Mouse (Mus musculus) spleen, postnatal 4 days (tissue): Measurements from ENCODE around the gene Pih1d1.
A peak's percentile ranks its signal among the peaks of the same experiment; 100 is the strongest.

Experiments
- DNase-seq, 2 experiments: peaks; one replicate each; pipeline ENCODE4 v3.0.0; 2022; ENCODE audit warnings: low spot score in 2 of 2

Gene Pih1d1

DNA sequence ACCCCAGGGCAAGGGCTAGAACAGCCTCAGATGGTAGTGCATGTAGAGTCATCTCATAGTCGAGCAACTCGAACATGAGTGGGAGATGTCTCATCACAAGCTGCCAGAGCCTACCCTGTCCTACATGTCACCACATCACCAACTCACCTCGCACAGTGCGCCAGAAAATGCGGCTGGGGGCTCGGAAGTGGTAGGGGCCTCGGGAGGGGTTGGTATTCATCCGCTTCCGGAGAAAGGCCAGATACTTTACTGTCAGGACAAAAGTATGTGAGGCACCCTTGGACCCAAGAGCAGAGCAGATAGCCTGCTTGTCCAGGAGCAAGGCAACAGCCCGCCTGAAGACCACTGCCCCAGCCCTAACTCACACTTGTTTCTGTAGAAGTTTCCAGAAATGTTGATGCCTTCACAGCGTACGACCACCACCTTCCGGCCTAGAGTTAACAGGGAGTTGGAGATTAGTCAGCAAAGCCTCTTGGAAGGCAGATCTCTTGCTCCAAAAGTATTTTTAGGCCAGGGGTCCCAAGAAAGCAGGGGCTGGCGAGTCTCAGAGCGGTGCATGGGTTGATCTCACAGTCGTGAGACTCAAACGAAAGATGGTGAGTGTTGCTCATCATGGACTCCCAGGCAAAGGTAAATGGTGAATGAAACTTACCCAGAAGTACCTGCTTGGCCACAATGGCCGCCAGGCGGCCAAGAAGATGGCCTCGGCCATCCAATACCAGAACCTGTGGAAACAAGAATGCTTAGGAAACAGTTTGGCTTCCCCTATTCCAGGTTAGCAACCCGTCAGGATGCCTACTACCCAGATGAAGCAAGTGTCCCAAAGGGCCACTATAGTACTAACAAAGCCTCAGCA lies 27.0 kb upstream of the Pih1d1 start:
- peak in 1 of 2 experiments; percentile 64 for DNase-seq

GRCm38 (mm10) chr7:45127700-45128224 lies 26.3 kb upstream of the Pih1d1 start:
- peak in 1 of 2 experiments; percentile 63 for DNase-seq

DNA sequence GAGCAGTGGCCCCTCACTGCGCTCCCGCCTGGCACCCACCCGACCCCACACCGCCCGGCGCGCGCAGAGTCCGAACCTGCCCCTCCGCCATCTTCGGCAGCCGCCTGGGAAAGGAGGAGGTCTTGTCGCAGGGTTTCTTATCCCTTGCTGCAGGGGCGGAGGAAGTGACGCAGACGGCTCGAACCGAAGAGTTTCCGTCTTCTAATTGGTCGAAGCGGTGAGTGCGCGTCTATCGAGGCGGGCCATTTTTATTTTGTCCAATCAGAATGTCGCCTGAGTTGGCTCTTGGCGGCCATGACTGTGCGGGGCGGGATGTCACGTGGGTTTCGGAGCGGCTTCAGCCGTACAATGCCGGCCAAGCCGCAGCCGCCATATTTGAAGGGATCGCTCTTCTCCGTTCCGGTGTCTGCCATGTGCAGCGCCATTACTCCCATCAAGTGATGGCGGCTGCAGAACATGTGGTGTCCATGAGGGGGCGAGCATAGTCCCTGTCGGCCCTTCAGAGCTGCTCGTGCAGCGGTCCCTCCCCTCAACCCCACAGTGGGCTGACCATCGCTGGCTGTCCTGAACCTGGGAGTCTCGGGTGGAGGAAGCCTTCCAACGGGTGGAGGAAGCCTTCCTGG lies 25.4 kb upstream of the Pih1d1 start, which contains the start of gene Rpl13a:
Gene Rpl13a, minus strand, starts transcription at position 138 of the 623 bp plus-strand sequence.
- DNase-seq: peak; percentile 97

DNA sequence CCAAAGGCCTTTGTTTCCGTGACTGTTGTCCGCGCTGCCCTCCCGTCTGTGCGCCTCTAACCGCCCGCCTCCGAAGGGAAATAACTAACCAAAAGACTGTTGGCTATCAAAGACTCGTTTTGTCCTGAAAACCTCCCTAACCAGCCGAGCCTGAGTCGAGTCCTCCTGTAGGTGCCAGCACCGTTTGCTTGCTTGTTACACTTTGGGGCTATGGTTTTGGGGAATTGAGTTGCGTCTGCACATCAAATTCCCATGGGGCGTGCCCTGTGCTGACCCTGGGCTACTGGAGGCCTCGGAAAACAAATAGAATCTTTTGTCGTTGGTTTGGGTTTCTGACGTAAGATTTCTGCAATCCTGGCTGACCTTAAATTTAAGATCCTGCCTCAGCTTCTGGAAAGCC lies 24.8 kb upstream of the Pih1d1 start:
- DNase-seq: no peak

DNA sequence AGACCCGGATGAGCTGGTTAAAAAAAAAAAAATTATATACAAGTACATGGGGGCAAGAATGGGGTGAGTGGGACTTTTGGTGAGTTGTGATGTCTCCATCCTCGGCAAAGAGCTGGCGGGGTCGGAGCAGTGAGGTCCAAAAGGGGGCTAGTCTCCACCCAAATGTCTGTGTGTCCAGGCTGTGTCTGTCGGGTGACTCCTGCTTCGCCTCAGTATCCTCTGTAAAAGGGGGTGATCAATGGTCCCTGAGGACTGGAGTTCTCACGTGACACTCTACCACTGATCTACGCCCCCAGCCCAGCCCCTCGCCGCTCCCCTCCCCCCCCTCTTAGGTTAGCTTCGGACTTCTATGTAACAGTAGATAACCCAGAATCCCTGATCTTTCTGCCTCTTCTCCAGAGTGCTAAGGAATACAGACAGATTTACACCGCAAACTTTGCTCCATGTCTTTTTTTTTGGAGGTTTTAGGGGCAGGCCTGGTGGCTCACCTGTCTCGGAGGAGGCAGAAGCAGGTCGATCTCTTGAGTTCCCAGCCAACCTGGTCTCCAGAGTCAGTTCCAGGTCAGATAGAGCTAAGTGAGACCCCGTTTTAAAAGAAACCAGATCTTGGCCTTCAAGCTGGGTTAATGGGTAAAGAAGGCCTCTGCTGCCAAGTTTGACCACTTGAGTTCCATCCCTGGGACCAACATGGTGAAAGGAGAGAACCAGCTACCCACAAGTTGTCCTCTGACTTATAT lies 24.2 kb upstream of the Pih1d1 start:
- peak in 1 of 2 experiments; percentile 60 for DNase-seq

GRCm38 (mm10) chr7:45131850-45132249 lies 22.3 kb upstream of the Pih1d1 start:
- DNase-seq: no peak

GRCm38 (mm10) chr7:45133446-45134159 lies 20.5 kb upstream of the Pih1d1 start:
- no peak for DNase-seq

GRCm38 (mm10) chr7:45134544-45135026 lies 19.5 kb upstream of the Pih1d1 start:
- peak; percentile 72 to 83 for DNase-seq

DNA sequence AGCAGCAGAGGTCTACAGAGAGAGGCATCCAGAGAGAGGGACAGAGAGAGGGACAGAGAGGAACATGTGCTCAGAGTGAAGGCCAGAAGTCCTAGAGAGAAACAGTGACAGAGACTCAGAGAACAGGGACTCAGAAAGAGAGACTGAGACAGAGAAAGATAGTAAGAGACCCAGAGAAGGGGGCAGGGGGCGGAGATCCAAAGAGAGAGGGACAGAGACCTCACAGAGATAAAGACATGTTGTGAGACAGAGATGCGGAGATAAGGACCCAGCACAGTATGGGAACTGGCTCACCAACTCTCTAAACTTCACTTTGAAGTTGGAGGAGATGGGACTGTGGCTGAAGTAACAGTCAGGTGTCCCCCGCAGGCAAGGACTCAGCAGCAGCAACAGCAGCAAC lies 18.7 kb upstream of the Pih1d1 start:
- DNase-seq: no peak

DNA sequence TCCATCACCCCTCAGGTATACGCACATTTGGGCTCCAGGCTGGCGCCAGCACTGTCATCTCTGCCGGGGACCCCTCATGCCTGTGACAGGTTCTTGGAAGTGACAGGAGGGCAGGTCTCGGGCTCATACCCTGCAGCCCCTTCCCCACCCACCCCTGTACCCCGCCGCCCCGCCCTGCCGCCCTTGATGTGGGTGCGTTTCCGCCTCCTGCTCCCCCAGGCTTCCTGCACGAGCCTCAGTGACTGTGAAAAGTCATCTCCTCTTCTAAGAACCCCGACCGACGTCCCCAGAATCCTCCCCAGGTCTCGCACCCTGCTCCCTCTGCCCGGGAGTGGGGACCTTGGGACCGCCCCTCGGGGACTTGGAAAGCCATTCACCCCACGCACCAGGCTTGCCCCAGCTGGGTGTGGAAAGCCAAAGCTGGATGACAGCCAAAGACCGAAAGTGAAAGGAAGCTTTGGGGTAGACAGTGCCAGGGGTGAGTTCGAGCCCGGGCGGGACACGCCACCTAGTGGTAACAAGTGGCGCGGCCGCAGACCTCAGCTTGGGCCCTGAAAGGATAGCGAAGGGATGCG lies 18.0 kb upstream of the Pih1d1 start, which contains the start of the genes Gm45713 and Flt3l:
Gene Gm45713, minus strand, starts transcription at position 239 of the 575 bp plus-strand sequence.
Gene Flt3l, minus strand, starts transcription at position 440 of the 575 bp plus-strand sequence.
- DNase-seq: peak; percentile 93 to 97

GRCm38 (mm10) chr7:45137171-45138006 lies 16.7 kb upstream of the Pih1d1 start:
- peak in 1 of 2 experiments; percentile 65 for DNase-seq

- no peak for DNase-seq
Measured at GRCm38 (mm10) chr7:45138403-45138802, 15.7 kb upstream of the Pih1d1 start.

- DNase-seq: no peak
Measured at GRCm38 (mm10) chr7:45139904-45140723, 14.0 kb upstream of the Pih1d1 start.

DNA sequence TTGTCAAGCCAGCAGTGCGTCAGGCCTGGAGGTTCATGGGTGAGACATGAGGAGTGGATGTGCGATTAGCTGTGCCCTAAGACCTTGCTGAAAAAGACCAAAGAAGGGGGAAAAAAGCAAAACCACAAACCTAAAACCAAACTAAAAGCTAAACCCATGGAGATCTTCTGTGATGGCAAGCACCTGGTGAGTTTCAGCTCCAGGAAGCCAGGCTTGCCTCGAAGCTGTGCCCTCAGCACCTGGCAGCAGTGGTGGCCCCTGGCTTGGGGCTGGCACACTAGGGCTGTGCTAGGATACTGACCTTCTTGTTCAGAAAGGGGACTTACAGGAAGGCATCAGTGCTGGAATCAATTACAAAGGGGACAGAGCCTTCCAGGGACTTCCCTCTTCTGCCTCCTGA lies 12.8 kb upstream of the Pih1d1 start:
- DNase-seq: no peak

DNA sequence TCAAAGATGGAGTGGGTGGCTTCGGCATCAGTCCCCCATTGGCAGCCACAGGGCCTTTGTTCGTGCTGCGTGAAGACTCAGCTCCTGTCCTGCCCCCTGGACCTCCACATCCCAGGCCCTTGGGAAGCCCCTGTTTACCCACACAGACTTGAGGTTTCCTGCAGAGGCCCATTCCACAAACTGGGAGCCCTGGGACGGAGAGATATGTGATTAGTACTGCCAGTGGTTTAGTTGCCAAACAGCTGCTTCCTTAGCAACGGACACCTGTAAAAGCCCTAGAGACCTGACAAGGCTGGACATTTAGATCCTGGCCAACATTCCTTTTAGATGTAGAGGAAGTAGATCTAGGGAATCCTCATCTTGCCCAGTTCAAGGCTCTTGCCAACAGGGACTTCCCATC lies 12.2 kb upstream of the Pih1d1 start:
- DNase-seq: no peak

GRCm38 (mm10) chr7:45144368-45145174 lies 9.5 kb upstream of the Pih1d1 start:
- no peak for DNase-seq

GRCm38 (mm10) chr7:45145460-45145859 lies 8.6 kb upstream of the Pih1d1 start:
- DNase-seq: no peak

DNA sequence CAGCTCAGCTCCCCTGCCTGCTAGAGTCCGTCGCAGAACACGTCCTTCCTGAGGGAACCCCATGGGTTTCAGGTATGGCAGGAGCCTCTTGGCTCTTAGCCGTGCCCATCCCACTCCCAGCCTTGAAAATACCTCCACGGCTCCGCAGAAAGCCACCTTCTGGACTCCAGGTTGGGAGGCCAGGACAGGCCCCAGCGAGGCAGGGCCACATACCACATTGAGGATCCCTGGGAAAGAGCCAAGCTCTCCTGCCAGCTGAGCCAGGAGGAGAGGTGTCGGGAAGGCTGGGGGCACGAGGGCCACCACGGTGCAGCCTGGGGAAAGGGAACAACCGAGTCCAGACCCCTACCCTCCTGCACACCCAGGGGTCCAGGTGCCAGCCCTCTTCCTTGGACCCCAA lies 6.8 kb upstream of the Pih1d1 start:
- DNase-seq: no peak
